Mouse (Mus musculus): Measurements from ENCODE around the gene Smok3c. TPM values are rescaled to one million over a fixed set of nuclear protein-coding genes. Genes with fewer than 3 reads are reported as not detected.

The Smok3c gene
- polyA plus RNA-seq, 1 experiment from 2014 or later: not detected

DNA sequence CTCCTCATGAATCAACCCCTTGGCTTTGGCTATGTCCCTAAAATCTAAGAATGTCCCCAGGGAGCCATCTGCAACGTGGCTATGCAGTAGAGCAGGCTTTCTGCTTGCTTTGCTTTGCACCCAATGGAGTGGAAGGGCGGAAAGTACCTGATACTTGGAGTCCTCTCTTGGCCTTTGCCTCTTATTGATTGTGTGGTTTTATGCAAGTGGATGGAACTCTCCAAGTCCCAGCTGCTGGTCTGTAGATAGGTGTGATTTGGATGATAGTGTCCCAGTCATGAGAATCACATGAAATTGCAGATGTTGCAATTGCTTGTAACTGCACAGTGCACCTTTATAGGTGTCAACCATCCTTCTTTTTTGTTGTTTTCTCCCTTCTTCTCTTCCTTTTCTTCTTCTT is 23.2 kb downstream of the Smok3c start:
- 65% methylated on average over 2 of the region's 2 CpGs for WGBS
- Histone ChIP-seq H3K4me1 (ENCODE audit: control insufficient read depth, insufficient read depth, low read length) (no peaks in the 10 kb centered on the region), H3K27ac (ENCODE audit: low read depth, low read length) (no peak overlapping the region), H3K36me3 (ENCODE audit: control insufficient read depth, insufficient read depth, low read length) (no peaks in the 10 kb centered on the region), H3K9me3 (ENCODE audit: control insufficient read depth, low read length) (no peaks in the 10 kb centered on the region), H3K9ac (replicated peaks; ENCODE audit: low read depth, low read length) (no peak overlapping the region), H3K4me2 (ENCODE audit: low read depth, low read length) (no peak overlapping the region), H3K27me3 (ENCODE audit: control insufficient read depth, insufficient read depth, low read length) (no peaks in the 10 kb centered on the region), H3K4me3 (ENCODE audit: low read depth, low read length) (no peak overlapping the region)
- no peak for ATAC-seq (ENCODE audit: low read depth)

DNA sequence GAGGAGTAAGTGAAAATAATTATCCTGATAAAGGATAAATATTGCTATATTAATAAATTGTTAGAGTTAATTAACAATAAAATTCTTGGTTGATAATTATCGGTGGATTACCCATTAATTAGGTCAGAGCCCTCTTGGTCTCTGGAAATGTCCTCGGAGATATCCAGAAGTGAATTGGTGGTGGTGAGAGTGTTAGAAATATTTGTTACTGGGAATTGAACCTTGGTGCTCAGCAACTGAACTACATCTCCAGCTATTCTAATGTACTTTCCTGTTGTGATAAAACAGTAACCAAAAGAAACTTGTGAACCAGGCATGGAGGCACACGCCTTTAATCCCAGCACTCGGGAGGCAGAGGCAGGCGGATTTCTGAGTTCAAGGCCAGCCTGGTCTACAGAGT is 27.5 kb downstream of the Smok3c start:
- Histone ChIP-seq H3K36me3 (ENCODE audit: control insufficient read depth, insufficient read depth, low read length) (no peaks in the 10 kb centered on the region), H3K9ac (replicated peaks; ENCODE audit: low read depth, low read length) (no peak overlapping the region), H3K27me3 (ENCODE audit: control insufficient read depth, insufficient read depth, low read length) (no peaks in the 10 kb centered on the region), H3K27ac (ENCODE audit: low read depth, low read length) (no peak overlapping the region), H3K4me1 (ENCODE audit: control insufficient read depth, insufficient read depth, low read length) (no peaks in the 10 kb centered on the region; the same call in 1 of the 2 replicates), H3K4me3 (ENCODE audit: low read depth, low read length) (no peak overlapping the region), H3K9me3 (ENCODE audit: control insufficient read depth, low read length) (no peaks in the 10 kb centered on the region), H3K4me2 (ENCODE audit: low read depth, low read length) (no peak overlapping the region)
- WGBS: 86% methylated on average over 5 of the region's 5 CpGs
- ATAC-seq (ENCODE audit: low read depth): no peak

DNA sequence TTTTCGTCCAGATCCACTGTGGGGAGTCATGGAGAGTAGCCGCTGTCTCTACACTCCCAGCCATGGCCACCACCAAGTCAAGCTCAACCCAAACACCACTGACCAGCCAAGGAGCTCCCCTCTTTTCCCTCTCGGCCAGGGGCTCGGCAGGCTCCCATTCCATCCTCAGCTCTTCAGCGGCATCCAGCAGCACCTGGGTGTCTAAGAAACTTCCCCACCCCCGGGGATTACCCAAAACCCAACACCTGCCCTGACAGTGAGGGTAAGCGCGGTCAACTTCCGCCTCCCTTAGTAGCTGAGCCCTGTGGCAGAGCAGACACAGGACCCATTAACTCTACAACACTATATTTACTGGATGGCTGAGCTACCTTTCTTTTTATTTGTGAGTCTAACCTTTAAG is 28.5 kb downstream of the Smok3c start:
- no peak overlapping the region for H3K4me2 ChIP-seq (ENCODE audit: low read depth, low read length)
- no peaks in the 10 kb centered on the region for H3K9me3 ChIP-seq (ENCODE audit: control insufficient read depth, low read length)
- H3K36me3 ChIP-seq (ENCODE audit: control insufficient read depth, insufficient read depth, low read length): no peaks in the 10 kb centered on the region
- no peak for ATAC-seq (ENCODE audit: low read depth)
- no peaks in the 10 kb centered on the region for H3K27me3 ChIP-seq (ENCODE audit: control insufficient read depth, insufficient read depth, low read length)
- peaks cover 4% of the 10 kb centered on the region for H3K4me1 ChIP-seq (ENCODE audit: control insufficient read depth, insufficient read depth, low read length)
- no peak overlapping the region for H3K27ac ChIP-seq (ENCODE audit: low read depth, low read length)
- no peak overlapping the region for H3K4me3 ChIP-seq (ENCODE audit: low read depth, low read length)
- no peak overlapping the region for H3K9ac ChIP-seq (replicated peaks; ENCODE audit: low read depth, low read length)
- 88% methylated on average over 9 of the region's 9 CpGs for WGBS

GRCm38 (mm10) chr5:138083318-138083900 is 30.4 kb downstream of the Smok3c start:
- Histone ChIP-seq H3K4me2 (ENCODE audit: low read depth, low read length) (no peak overlapping the region), H3K4me3 (ENCODE audit: low read depth, low read length) (no peak overlapping the region), H3K27ac (ENCODE audit: low read depth, low read length) (no peak overlapping the region), H3K36me3 (ENCODE audit: control insufficient read depth, insufficient read depth, low read length) (peaks cover 4% of the 10 kb centered on the region; the same call in 1 of the 2 replicates), H3K9me3 (ENCODE audit: control insufficient read depth, low read length) (no peaks in the 10 kb centered on the region), H3K27me3 (ENCODE audit: control insufficient read depth, insufficient read depth, low read length) (no peaks in the 10 kb centered on the region), H3K4me1 (ENCODE audit: control insufficient read depth, insufficient read depth, low read length) (peaks cover 12% of the 10 kb centered on the region), H3K9ac (replicated peaks; ENCODE audit: low read depth, low read length) (no peak overlapping the region)
- WGBS: 61% methylated on average over 2 of the region's 2 CpGs
- ATAC-seq (ENCODE audit: low read depth): no peak

- H3K27ac ChIP-seq (ENCODE audit: low read depth, low read length): no peak overlapping the region
- H3K4me2 ChIP-seq (ENCODE audit: low read depth, low read length): no peak overlapping the region
- no peak for ATAC-seq (ENCODE audit: low read depth)
- no peaks in the 10 kb centered on the region for H3K27me3 ChIP-seq (ENCODE audit: control insufficient read depth, insufficient read depth, low read length)
- no peaks in the 10 kb centered on the region for H3K9me3 ChIP-seq (ENCODE audit: control insufficient read depth, low read length)
- peaks cover 12% of the 10 kb centered on the region for H3K4me1 ChIP-seq (ENCODE audit: control insufficient read depth, insufficient read depth, low read length)
- no peak overlapping the region for H3K9ac ChIP-seq (replicated peaks; ENCODE audit: low read depth, low read length)
- 84% methylated on average over 2 of the region's 2 CpGs for WGBS
- H3K36me3 ChIP-seq (ENCODE audit: control insufficient read depth, insufficient read depth, low read length): peaks cover 4% of the 10 kb centered on the region; the same call in 1 of the 2 replicates
- H3K4me3 ChIP-seq (ENCODE audit: low read depth, low read length): no peak overlapping the region
Measured at GRCm38 (mm10) chr5:138083936-138084335, 30.9 kb downstream of the Smok3c start.

DNA sequence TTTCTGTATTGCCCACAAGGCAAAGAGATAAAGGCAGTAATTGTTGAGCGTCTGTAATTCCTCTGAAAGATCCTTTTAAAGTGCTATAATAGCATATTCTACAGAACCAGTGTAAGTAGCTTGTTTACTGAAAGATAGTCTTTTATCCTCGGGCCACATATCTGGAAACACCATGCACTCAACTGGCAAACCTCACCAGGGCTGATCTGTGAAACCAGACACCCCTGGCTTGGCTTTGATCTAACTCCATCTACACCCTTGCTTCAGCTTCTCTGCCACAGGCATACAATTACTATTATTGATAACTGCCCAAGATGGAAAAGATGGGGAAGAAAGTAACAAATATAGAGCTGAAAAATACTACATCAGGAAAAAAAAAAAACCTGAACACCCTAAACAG is 31.5 kb downstream of the Smok3c start:
- no peak; the same call in 1 of the 2 replicates for ATAC-seq (ENCODE audit: low read depth)
- H3K27ac ChIP-seq (ENCODE audit: low read depth, low read length): no peak overlapping the region

GRCm38 (mm10) chr5:138084996-138085395 is 32.0 kb downstream of the Smok3c start, which contains the start of gene Zkscan1:
Gene Zkscan1 (plus strand): TSS chr5:138085084.
- peak within 1 kb of the TSS; percentile 97 for H3K9ac ChIP-seq (replicated peaks; ENCODE audit: low read depth, low read length)
- 0% methylated on average over 27 of the region's 27 CpGs for WGBS
- peaks cover 12% of the 10 kb centered on the region for H3K4me1 ChIP-seq (ENCODE audit: control insufficient read depth, insufficient read depth, low read length)
- H3K36me3 ChIP-seq (ENCODE audit: control insufficient read depth, insufficient read depth, low read length): peaks cover 4% of the 10 kb centered on the region; the same call in 1 of the 2 replicates
- H3K27me3 ChIP-seq (ENCODE audit: control insufficient read depth, insufficient read depth, low read length): no peaks in the 10 kb centered on the region
- peak; percentile 96 for ATAC-seq (ENCODE audit: low read depth)
- peak within 1 kb of the TSS; percentile 99 for H3K4me3 ChIP-seq (ENCODE audit: low read depth, low read length)
- peak within 1 kb of the TSS; percentile 94 for H3K27ac ChIP-seq (ENCODE audit: low read depth, low read length)
- no peaks in the 10 kb centered on the region for H3K9me3 ChIP-seq (ENCODE audit: control insufficient read depth, low read length)
- peak within 1 kb of the TSS; percentile 89 for H3K4me2 ChIP-seq (ENCODE audit: low read depth, low read length)

More for the DNA sequence above, 31.5 kb downstream of the Smok3c start:
- Histone ChIP-seq H3K9me3 (ENCODE audit: control insufficient read depth, low read length) (no peaks in the 10 kb centered on the region), H3K9ac (replicated peaks; ENCODE audit: low read depth, low read length) (peak overlapping the region; percentile 25; the same call in 1 of the 2 replicates), H3K4me2 (ENCODE audit: low read depth, low read length) (peak overlapping the region; percentile 89), H3K27me3 (ENCODE audit: control insufficient read depth, insufficient read depth, low read length) (no peaks in the 10 kb centered on the region), H3K4me3 (ENCODE audit: low read depth, low read length) (peak overlapping the region; percentile 99; the same call in 1 of the 2 replicates), H3K36me3 (ENCODE audit: control insufficient read depth, insufficient read depth, low read length) (peaks cover 4% of the 10 kb centered on the region; the same call in 1 of the 2 replicates), H3K4me1 (ENCODE audit: control insufficient read depth, insufficient read depth, low read length) (peaks cover 12% of the 10 kb centered on the region)
- WGBS: 61% methylated on average over 2 of the region's 2 CpGs

DNA sequence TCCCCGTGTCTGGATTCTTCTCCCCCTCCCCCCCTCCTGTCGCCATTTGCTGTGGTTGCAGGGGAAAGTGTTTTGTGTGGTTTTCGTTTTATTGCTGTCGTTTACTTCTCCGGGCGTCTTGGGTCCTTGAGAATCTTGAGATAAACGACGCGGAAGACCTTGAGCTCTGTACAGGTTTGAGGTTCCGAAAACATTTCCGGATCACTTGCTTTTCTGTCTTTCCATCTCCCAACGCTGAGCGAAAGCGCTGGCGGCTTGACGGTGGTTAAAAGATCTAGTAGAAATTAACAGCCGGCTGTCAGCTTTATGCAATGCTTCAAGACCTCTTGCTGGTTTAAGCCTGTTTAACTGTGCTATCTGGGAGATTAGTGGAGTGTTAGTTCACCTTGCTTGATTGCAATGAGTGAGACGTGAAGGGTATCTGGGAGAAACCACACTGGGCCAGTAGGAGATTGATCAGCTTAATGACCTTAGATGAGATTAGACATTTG is 32.5 kb downstream of the Smok3c start:
- Histone ChIP-seq H3K9ac (replicated peaks; ENCODE audit: low read depth, low read length) (peak overlapping the region; percentile 97), H3K9me3 (ENCODE audit: control insufficient read depth, low read length) (no peaks in the 10 kb centered on the region), H3K27ac (ENCODE audit: low read depth, low read length) (peak overlapping the region; percentile 94), H3K4me2 (ENCODE audit: low read depth, low read length) (peak overlapping the region; percentile 89), H3K4me3 (ENCODE audit: low read depth, low read length) (peak overlapping the region; percentile 99), H3K4me1 (ENCODE audit: control insufficient read depth, insufficient read depth, low read length) (peaks cover 12% of the 10 kb centered on the region), H3K27me3 (ENCODE audit: control insufficient read depth, insufficient read depth, low read length) (no peaks in the 10 kb centered on the region), H3K36me3 (ENCODE audit: control insufficient read depth, insufficient read depth, low read length) (peaks cover 4% of the 10 kb centered on the region; the same call in 1 of the 2 replicates)
- under 1% methylated on average over 18 of the region's 18 CpGs for WGBS
- ATAC-seq (ENCODE audit: low read depth): peak; percentile 45

GRCm38 (mm10) chr5:138086842-138087241 is 33.8 kb downstream of the Smok3c start:
- no peak overlapping the region for H3K9ac ChIP-seq (replicated peaks; ENCODE audit: low read depth, low read length)

More at GRCm38 (mm10) chr5:138086842-138087241, 33.8 kb downstream of the Smok3c start:
- no peaks in the 10 kb centered on the region for H3K27me3 ChIP-seq (ENCODE audit: control insufficient read depth, insufficient read depth, low read length)
- no peaks in the 10 kb centered on the region for H3K9me3 ChIP-seq (ENCODE audit: control insufficient read depth, low read length)
- ATAC-seq (ENCODE audit: low read depth): no peak
- peaks cover 12% of the 10 kb centered on the region for H3K4me1 ChIP-seq (ENCODE audit: control insufficient read depth, insufficient read depth, low read length)
- peak overlapping the region; percentile 89 for H3K4me2 ChIP-seq (ENCODE audit: low read depth, low read length)
- no peak overlapping the region for H3K27ac ChIP-seq (ENCODE audit: low read depth, low read length)
- WGBS: 59% methylated on average over 3 of the region's 3 CpGs
- peak overlapping the region; percentile 99; the same call in 1 of the 2 replicates for H3K4me3 ChIP-seq (ENCODE audit: low read depth, low read length)
- H3K36me3 ChIP-seq (ENCODE audit: control insufficient read depth, insufficient read depth, low read length): peaks cover 4% of the 10 kb centered on the region; the same call in 1 of the 2 replicates

Measured in neural tube, embryonic 14.5 days (tissue).